Mouse (Mus musculus) heart, postnatal 36 days (tissue): ENCODE results near the gene Rpl23. TPM values are rescaled to one million over a fixed set of nuclear protein-coding genes. Genes with fewer than 3 reads are reported as not detected.

Experiments
- DNase-seq, 2 experiments: peaks; one replicate each; pipeline ENCODE4 v3.0.0; 2021 to 2022
- intact Hi-C: fragments of 180-260 bp; cut with DNase I; formaldehyde crosslinking; loops from one replicate; pipeline ENCODE4 v1.15.1; 2025
- total RNA-seq, 2 experiments: library from RNA; stranded (reverse); gene quantifications; 2 replicates each; pipeline ENCODE4 v1.2.3; 2021

The Rpl23 gene
- 100 to 1,000 TPM; 522 TPM for total RNA-seq

DNA sequence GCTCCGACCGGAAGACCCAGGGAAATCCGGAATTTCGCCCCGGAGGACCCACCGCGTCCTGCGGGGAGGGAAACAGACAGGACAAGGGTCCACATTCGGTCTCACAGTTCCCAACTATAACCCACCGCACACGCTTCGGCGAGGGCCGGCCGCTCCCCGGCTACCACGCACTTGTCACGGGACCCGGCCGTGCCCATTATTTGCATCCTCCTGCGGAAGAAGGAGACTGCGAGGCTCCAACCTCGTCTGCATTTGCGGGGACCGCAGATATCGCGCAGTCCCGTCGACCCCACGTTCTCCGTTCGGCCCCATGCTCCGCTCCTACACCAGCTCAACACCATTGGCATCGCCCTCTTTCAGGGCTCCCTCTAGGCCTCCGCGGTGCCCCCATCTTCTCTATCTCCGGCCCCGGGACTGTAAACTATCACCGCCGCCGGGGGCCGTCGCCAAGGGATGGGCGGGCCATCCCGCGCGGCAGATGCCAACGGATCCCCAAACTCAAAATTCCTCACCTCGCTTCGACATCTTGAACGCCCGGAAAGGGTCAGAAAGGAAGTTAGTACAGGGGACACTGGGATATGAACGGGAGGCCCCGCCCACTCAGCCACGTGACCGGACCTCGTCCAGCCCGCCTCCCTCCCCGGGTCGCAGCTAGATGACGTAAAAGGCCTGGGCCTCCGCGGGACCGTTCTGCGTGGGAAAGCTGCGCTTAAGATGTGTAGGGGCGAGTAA lies at the start of gene Rpl23:
Gene Rpl23 (minus strand): TSS at position 606 of the 732 bp plus-strand sequence.
- DNase-seq: peak; percentile 99
- intact Hi-C loops: loop anchor here (2.0 kb wide), 1 partner anchor 15 kb away; the partner anchor contains the start of gene Cwc25

- intact Hi-C loops: no loop called here
- DNase-seq: peak in 1 of 2 experiments; percentile 53
Measured at GRCm38 (mm10) chr11:97832001-97832400, 49.8 kb upstream of the Rpl23 start.

DNA sequence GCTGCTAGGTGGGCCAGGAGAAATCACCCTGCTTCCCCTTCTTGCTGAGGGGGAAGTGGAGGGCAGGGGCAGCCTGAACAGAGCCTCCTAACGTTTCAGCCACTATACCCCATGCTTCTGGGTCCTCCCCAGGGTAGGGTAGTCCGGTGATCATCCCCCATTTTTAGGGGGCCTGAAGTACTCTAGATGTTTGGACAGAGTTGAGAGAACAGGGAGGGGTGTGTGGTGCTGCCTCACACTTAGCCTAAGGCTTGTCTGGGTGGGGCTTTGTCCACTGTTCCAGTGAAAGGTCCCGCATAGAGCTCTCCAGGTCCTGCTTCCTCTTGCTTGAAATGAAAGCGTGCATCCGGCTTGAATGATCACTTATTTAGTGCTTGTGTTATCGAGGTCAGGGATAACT lies 48.3 kb upstream of the Rpl23 start:
- intact Hi-C loops: no loop called here
- peak in 1 of 2 experiments; percentile 12 for DNase-seq

- intact Hi-C loops: no loop called here
- peak in 1 of 2 experiments; percentile 24 for DNase-seq
Measured at GRCm38 (mm10) chr11:97829913-97830476, 47.8 kb upstream of the Rpl23 start.

DNA sequence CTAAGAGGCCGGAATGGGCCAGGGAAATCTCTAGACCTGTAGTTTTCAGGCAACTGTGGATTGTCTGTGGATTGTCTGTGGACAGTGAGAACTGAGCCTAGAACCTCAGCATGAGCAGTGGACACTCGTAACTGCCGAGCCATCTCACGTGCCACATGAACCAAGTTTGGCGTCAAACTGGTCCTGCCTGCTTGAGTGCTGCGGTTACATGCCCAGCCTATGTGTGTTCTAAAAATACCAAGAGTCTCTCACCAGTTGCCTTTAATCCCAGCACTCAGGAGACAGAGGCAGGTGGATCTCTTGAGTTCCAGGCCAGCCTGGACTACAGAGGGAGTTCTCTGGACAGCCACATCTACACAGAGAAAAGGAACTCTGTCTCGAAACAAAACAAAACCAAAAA lies 47.1 kb upstream of the Rpl23 start:
- DNase-seq: peak in 1 of 2 experiments; percentile 1
- intact Hi-C loops: no loop called here

- DNase-seq: no peak
- intact Hi-C loops: no loop called here
Measured at GRCm38 (mm10) chr11:97827654-97828053, 45.4 kb upstream of the Rpl23 start.

- intact Hi-C loops: no loop called here
- DNase-seq: no peak
Measured at GRCm38 (mm10) chr11:97826414-97826813, 44.2 kb upstream of the Rpl23 start.

GRCm38 (mm10) chr11:97825971-97826370 lies 43.7 kb upstream of the Rpl23 start:
- intact Hi-C loops: loop anchor here (2.0 kb wide), 1 partner anchor 15 kb away; the partner anchor contains the start of gene B230217C12Rik
- DNase-seq: no peak

DNA sequence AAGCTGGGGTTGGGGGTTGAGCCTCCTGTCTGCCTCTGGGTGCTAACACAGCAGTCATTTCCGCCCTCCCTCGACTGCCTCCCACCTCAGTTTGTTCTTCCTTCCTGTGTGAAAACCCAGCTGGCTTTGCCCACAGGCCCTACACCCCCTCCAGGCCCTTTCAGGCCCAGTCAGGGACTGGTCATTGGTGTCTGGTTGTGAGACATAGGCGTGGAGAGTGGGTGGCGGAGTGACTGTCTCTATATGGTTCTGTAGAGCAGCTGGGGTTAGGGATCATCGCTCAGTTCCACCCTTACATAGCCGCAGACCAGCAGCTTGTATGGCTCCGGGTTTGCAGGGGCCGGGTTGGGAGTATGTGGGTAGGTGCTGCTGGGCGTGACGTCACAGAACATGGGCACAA lies 43.1 kb upstream of the Rpl23 start:
- DNase-seq: no peak
- intact Hi-C loops: loop anchor here (2.0 kb wide), 1 partner anchor 16 kb away; the partner anchor contains the start of gene B230217C12Rik

DNA sequence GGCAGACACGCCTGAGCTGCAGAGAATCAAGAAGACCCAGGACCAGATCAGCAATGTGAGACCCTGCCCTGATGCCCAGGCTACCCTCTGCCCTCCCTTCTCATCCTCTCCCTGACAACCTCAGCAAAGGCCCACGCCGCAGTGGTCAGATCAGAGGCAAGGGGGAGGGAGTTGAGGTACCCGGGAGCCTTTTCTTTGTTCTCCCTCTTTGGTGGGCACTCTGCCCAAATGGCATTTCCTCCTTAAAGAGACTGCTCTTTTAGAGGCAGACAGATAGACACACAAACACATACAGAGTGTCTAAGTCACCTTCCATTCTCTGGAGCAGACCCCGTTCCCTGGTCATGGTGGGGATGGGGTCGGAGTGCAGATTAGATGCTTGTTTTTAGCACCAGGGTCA lies 42.7 kb upstream of the Rpl23 start:
- no peak for DNase-seq
- intact Hi-C loops: loop anchor here (2.0 kb wide), 1 partner anchor 16 kb away; the partner anchor contains the start of gene B230217C12Rik

- intact Hi-C loops: loop anchor here (2.0 kb wide), 1 partner anchor 17 kb away; the partner anchor contains the start of gene B230217C12Rik
Measured at GRCm38 (mm10) chr11:97824168-97824567, 41.9 kb upstream of the Rpl23 start.

GRCm38 (mm10) chr11:97822840-97823603 lies 40.8 kb upstream of the Rpl23 start:
- DNase-seq: no peak
- intact Hi-C loops: loop anchor here (2.0 kb wide), 1 partner anchor 22 kb away; no protein-coding TSS in a partner anchor

More at GRCm38 (mm10) chr11:97824168-97824567, 41.9 kb upstream of the Rpl23 start:
- no peak for DNase-seq

- DNase-seq: no peak
- intact Hi-C loops: loop anchor here (2.0 kb wide), 1 partner anchor 21 kb away; no protein-coding TSS in a partner anchor
Measured at GRCm38 (mm10) chr11:97821401-97822064, 39.3 kb upstream of the Rpl23 start.

- intact Hi-C loops: no loop called here
- peak; percentile 73 to 77 for DNase-seq
Measured at GRCm38 (mm10) chr11:97820840-97821239, 38.6 kb upstream of the Rpl23 start.

GRCm38 (mm10) chr11:97819923-97820322 lies 37.7 kb upstream of the Rpl23 start:
- no peak for DNase-seq
- intact Hi-C loops: no loop called here

GRCm38 (mm10) chr11:97819102-97819501 lies 36.9 kb upstream of the Rpl23 start:
- DNase-seq: no peak
- intact Hi-C loops: no loop called here

DNA sequence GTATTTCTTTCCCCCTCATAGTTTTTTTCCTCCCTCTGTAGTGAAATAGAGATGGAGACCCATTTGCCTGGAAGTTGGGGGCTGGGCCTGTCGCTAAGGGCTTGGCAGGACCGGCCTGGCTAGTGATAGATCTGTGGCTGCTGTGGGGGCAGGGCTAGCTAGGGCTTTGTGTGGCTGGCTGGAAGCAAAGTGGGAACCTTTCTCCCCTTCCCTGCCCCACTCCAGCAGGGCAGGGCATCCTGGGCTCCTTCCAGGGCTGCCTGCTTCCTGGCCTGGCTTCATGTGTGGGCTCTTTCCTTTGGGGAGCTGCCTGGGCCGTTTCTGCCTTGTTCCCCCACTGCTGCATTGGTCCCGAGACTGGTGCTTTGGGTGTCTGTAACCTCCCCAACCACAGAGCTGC lies 36.3 kb upstream of the Rpl23 start:
- no peak for DNase-seq
- intact Hi-C loops: no loop called here

DNA sequence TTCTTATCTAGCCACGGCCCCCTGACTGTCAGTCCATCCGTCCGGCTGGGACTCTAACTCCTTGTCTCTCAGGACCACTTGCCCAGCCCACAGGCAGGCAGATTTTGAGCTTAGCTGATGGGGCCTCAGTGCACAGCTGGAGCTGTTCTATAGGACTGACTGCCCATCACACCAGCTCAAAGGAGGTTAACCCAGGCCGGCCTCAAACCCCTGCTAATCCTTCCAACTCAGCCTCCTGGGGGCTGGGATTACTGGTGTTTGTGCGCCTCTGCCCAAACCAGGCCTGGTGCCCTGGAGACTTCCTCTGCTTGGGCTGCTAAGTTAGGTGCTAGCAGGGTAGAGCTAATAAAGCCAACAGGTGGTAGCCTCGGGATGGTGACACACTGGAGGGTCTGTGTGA lies 35.8 kb upstream of the Rpl23 start:
- no peak for DNase-seq
- intact Hi-C loops: no loop called here

GRCm38 (mm10) chr11:97817379-97817778 lies 35.1 kb upstream of the Rpl23 start:
- no peak for DNase-seq
- intact Hi-C loops: no loop called here

- intact Hi-C loops: no loop called here
- DNase-seq: no peak
Measured at GRCm38 (mm10) chr11:97816916-97817315, 34.7 kb upstream of the Rpl23 start.
